Mouse (Mus musculus) kidney, embryonic 15.5 days (tissue): ENCODE data around the gene Pou4f1. TPM values are rescaled to one million over a fixed set of nuclear protein-coding genes. Genes with fewer than 3 reads are reported as not detected.
A peak's percentile ranks its signal among the peaks of the same experiment; 100 is the strongest.

Experiments used
- ATAC-seq: fragments of 200-750 bp; cut with Nextera tagmentation; replicated peaks from 2 replicates; pipeline ENCODE4 v1.8.0; 2017; ENCODE audit warnings: moderate TSS enrichment; ENCODE audit not compliant: low FRiP score
- H3K27ac ChIP-seq: fragments of 300-500 bp; sonication (generic); 2 replicates; pipeline ENCODE4 v1.5.1; 2015; ENCODE audit warnings: mild to moderate bottlenecking, inconsistent platforms
- H3K27me3 ChIP-seq: fragments of 300-500 bp; sonication (generic); 2 replicates; pipeline ENCODE4 v1.6.1; 2015; ENCODE audit warnings: inconsistent platforms
- H3K36me3 ChIP-seq: fragments of 300-500 bp; sonication (generic); 2 replicates; pipeline ENCODE4 v1.6.1; 2015; ENCODE audit warnings: inconsistent platforms
- H3K4me1 ChIP-seq: fragments of 300-500 bp; sonication (generic); 2 replicates; pipeline ENCODE4 v1.6.1; 2015; ENCODE audit warnings: inconsistent platforms
- H3K4me2 ChIP-seq: fragments of 300-500 bp; sonication (generic); 2 replicates; pipeline ENCODE4 v1.6.1; 2015; ENCODE audit warnings: moderate library complexity, mild to moderate bottlenecking, inconsistent platforms
- H3K4me3 ChIP-seq: fragments of 300-500 bp; sonication (generic); replicated peaks from 2 replicates; pipeline ENCODE4 v1.5.1; 2015; ENCODE audit warnings: mild to moderate bottlenecking, inconsistent platforms
- H3K9ac ChIP-seq: fragments of 300-500 bp; sonication (generic); 2 replicates; pipeline ENCODE4 v1.6.1; 2015; ENCODE audit warnings: mild to moderate bottlenecking, inconsistent platforms
- H3K9me3 ChIP-seq: fragments of 300-500 bp; sonication (generic); replicated peaks from 2 replicates; pipeline ENCODE4 v1.6.1; 2016; ENCODE audit warnings: inconsistent platforms
- WGBS: fragments of 180-500 bp; shearing (Covaris S2); methylation state at CpG from one replicate; pipeline ENCODE4 v1.1.7; 2015; ENCODE audit warnings: mixed read lengths; 5-methylcytosine and 5-hydroxymethylcytosine counted together
- polyA plus RNA-seq: library from polyadenylated mRNA; unstranded; fragments of >200 nt; fragmentation: Nextera tagmentation; extraction: Ambion mirVana; gene quantifications from 2 replicates; pipeline ENCODE4 v1.2.1, GENCODE M21; 2015

Gene Pou4f1
- polyA plus RNA-seq, 1 experiment from 2014 or later: 0.06 TPM

GRCm38 (mm10) chr14:104463631-104464250 is 4.1 kb downstream of the Pou4f1 start:
- no peak overlapping the region for H3K9ac ChIP-seq
- 8% methylated on average over 5 of the region's 5 CpGs for WGBS

DNA sequence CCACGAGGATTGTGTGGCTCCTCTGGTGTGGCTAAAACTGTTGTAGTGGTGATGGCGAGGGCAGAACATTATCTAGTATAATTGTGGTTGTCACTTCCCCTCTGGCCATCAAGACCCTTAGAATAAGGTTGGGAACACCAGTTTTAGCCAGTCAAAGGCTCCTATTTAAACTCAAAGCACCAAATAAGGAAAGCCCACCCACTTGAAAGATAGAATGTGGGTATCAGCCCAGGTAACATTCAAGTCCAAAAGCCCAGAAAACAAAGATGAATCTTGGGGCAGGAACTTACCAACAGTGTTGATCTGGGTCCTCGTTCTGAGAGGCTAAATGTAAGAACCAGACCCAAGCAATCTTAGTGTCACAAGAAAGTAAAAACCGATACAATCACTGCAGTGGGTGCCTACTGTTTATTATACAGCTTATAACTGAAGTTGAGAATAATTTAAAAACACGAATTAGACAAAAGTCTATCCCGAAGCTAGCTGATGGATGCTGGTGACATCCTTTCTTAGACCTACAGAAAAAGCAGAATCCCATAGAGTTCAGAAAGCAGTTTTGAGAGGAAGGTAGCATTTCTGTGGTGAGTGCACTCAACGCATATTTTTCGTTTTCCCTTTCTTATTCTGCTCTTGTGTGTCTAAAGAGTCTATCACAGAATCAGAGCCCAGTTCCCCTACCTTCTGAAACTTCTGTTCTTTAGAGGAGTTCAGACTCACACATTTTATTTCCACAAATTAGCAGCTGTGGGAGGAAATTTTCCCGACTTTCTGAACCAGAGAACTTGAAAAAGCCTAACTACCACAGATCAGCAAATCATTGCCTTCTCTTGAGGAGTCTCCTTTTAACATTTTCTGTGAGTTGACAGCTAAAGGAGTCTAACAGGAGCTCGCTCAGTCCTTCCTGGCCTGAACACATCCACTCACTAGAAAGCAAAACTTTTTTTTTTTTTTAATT is 6.2 kb downstream of the Pou4f1 start:
- Histone ChIP-seq H3K9ac (no peak overlapping the region), H3K9me3 (no peaks in the 10 kb centered on the region), H3K36me3 (no peaks in the 10 kb centered on the region), H3K4me3 (no peak overlapping the region), H3K4me2 (no peak overlapping the region), H3K27ac (no peak overlapping the region), H3K27me3 (peaks cover 92% of the 10 kb centered on the region), H3K4me1 (peaks cover 18% of the 10 kb centered on the region)
- WGBS: 2% methylated on average over 10 of the region's 10 CpGs
- no peak for ATAC-seq

More at GRCm38 (mm10) chr14:104463631-104464250, 4.1 kb downstream of the Pou4f1 start:
- Histone ChIP-seq H3K27ac (no peak overlapping the region), H3K27me3 (peaks cover 94% of the 10 kb centered on the region), H3K4me3 (no peak overlapping the region), H3K9me3 (no peaks in the 10 kb centered on the region), H3K4me2 (no peak overlapping the region), H3K36me3 (no peaks in the 10 kb centered on the region), H3K4me1 (peaks cover 34% of the 10 kb centered on the region)
- ATAC-seq: no peak

DNA sequence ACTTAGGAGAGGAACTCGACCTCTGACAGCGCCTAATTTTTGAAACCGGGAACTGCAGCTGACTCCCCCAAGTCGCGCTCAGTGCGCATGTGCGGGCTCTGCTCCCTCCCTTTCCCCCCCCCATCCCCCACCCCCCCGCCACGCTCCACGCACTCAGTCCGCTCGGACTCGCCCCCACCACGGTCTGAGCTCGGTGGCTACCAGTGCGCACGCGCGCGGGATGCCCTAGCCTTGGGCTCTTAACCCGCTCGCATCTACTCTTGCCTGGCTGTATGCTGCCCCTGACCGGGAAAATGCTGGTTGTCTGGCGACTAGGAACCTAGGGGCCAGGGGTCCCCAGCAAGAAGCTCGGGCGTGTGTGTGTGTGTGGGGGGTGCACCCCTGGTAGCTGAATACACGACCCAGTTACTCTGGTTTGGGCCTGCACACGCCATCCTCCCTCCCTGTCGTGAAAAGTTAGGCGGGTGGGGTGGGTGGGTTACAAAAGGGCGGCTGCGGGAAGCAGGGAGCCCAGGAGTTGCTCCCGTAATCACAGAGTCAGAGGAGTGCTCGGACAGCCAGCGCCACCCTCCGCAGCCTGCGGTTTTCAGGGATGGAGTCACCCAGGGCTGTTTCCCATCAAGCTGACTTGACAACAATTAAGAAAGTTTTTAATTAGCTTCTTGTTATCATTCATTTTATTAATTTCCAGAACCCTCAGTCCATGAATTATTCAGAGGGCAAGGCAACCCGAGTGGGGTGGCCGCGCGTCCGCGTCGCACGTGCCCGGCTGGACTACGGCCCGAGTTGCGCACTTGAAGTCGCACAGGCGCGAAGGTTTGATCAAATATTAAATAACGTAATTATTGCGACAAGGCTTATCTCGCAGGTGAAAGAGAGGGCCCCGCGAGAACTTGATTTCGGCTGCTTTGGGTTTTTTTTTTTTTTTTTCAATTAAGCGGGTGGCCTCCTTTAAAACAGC is 7.2 kb downstream of the Pou4f1 start:
- H3K27me3 ChIP-seq: peaks cover 85% of the 10 kb centered on the region
- no peaks in the 10 kb centered on the region for H3K9me3 ChIP-seq
- H3K4me3 ChIP-seq: peak overlapping the region; percentile 27
- no peak overlapping the region for H3K27ac ChIP-seq
- no peak overlapping the region for H3K9ac ChIP-seq
- H3K4me2 ChIP-seq: peak overlapping the region; percentile 48
- 1% methylated on average over 58 of the region's 59 CpGs for WGBS
- peaks cover 12% of the 10 kb centered on the region for H3K4me1 ChIP-seq
- peak; percentile 90 for ATAC-seq
- no peaks in the 10 kb centered on the region for H3K36me3 ChIP-seq

- no peak for ATAC-seq
- WGBS: 1% methylated on average over 25 of the region's 25 CpGs
- Histone ChIP-seq H3K9ac (no peak overlapping the region), H3K4me1 (peaks cover 9% of the 10 kb centered on the region), H3K27me3 (peaks cover 83% of the 10 kb centered on the region), H3K36me3 (no peaks in the 10 kb centered on the region), H3K4me2 (no peak overlapping the region), H3K4me3 (no peak overlapping the region), H3K9me3 (no peaks in the 10 kb centered on the region), H3K27ac (no peak overlapping the region)
Observed at GRCm38 (mm10) chr14:104459513-104460111, 8.2 kb downstream of the Pou4f1 start.

- no peaks in the 10 kb centered on the region for H3K9me3 ChIP-seq
Observed at GRCm38 (mm10) chr14:104458728-104459512, 8.9 kb downstream of the Pou4f1 start.

DNA sequence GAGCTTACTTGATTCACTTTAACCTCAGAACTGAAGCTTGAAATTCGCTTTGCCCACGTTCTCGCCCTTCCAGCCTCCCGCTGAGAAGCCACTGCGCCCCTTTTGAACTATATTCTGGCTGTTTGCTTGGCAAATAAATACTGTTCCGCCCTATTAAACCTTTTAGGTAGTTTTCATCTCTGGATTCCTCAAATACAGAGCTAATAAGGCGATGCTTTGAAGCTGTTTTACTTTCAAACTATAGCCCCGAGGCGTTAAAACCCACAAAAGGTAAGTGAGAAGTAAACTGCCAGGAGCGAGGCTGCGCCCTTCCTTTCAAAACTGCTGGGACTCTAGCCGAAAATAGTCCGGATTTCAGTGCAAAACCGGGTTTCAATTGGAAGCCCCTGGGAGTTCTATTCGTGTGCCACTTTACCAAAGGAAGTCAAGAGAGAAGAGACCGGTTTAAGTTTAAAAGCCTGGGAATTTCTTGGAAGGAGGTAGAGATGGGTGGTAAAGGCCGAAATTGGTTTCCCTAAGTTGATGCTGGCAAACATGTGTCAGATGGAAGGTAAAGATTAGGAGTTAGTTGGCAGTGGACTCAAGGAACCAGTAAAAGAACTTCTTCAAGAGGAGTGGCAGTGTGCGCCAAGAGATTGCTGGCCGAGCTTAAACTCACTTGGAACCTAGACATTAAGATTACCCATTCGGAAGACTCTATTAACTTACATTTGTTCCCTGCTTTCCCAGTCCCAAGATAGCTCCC is 9.7 kb downstream of the Pou4f1 start:
- H3K4me3 ChIP-seq: no peak overlapping the region
- H3K36me3 ChIP-seq: no peaks in the 10 kb centered on the region
- ATAC-seq: no peak
- no peak overlapping the region for H3K9ac ChIP-seq
- no peak overlapping the region for H3K4me2 ChIP-seq
- no peak overlapping the region for H3K27ac ChIP-seq
- WGBS: 1% methylated on average over 20 of the region's 20 CpGs
- H3K27me3 ChIP-seq: peaks cover 78% of the 10 kb centered on the region
- no peaks in the 10 kb centered on the region for H3K9me3 ChIP-seq
- H3K4me1 ChIP-seq: peaks cover 9% of the 10 kb centered on the region

More at GRCm38 (mm10) chr14:104458728-104459512, 8.9 kb downstream of the Pou4f1 start:
- Histone ChIP-seq H3K4me3 (no peak overlapping the region), H3K4me1 (peaks cover 9% of the 10 kb centered on the region), H3K4me2 (no peak overlapping the region), H3K27ac (no peak overlapping the region), H3K36me3 (no peaks in the 10 kb centered on the region), H3K27me3 (peaks cover 83% of the 10 kb centered on the region), H3K9ac (no peak overlapping the region)
- no peak for ATAC-seq
- WGBS: under 1% methylated on average over 19 of the region's 19 CpGs

DNA sequence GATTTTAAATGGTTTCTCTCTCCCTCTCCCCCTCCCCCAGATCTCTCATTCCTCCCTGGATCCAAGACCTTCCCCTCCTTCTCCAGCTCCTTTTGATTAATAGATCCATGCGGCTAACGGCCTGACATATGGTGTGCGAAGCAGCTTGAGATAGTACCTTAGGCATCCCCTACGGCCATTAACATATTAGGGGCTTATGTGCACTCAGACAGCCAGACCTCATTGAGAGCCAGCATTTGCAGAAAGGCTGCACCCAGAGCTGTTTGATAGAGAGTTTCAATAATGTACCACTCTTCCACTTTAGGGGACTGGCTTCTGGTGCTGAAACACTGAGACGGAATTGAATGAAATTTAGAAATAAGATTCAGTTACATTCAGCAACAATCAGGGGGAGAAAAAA is 10.8 kb downstream of the Pou4f1 start:
- H3K4me1 ChIP-seq: peaks cover 9% of the 10 kb centered on the region
- no peak for ATAC-seq
- no peaks in the 10 kb centered on the region for H3K9me3 ChIP-seq
- H3K36me3 ChIP-seq: no peaks in the 10 kb centered on the region
- H3K27ac ChIP-seq: no peak overlapping the region
- H3K4me2 ChIP-seq: no peak overlapping the region
- 1% methylated on average over 5 of the region's 5 CpGs for WGBS
- H3K9ac ChIP-seq: no peak overlapping the region
- peaks cover 80% of the 10 kb centered on the region for H3K27me3 ChIP-seq
- no peak overlapping the region for H3K4me3 ChIP-seq

- H3K36me3 ChIP-seq: no peaks in the 10 kb centered on the region
- peaks cover 58% of the 10 kb centered on the region for H3K27me3 ChIP-seq
- no peak overlapping the region for H3K4me2 ChIP-seq
- H3K4me1 ChIP-seq: no peaks in the 10 kb centered on the region
- ATAC-seq: no peak
- H3K9me3 ChIP-seq: no peaks in the 10 kb centered on the region
- no peak overlapping the region for H3K9ac ChIP-seq
- no peak overlapping the region for H3K4me3 ChIP-seq
- no peak overlapping the region for H3K27ac ChIP-seq
- WGBS: 14% methylated on average over 4 of the region's 4 CpGs
Observed at GRCm38 (mm10) chr14:104453824-104454223, 14.0 kb downstream of the Pou4f1 start.

- H3K27ac ChIP-seq: no peak overlapping the region
- H3K4me1 ChIP-seq: no peaks in the 10 kb centered on the region
- ATAC-seq: no peak
Observed at GRCm38 (mm10) chr14:104434293-104434692, 33.5 kb downstream of the Pou4f1 start.

GRCm38 (mm10) chr14:104430819-104431218 is 37.0 kb downstream of the Pou4f1 start:
- Histone ChIP-seq H3K36me3 (no peaks in the 10 kb centered on the region), H3K9ac (no peak overlapping the region), H3K4me2 (no peak overlapping the region), H3K9me3 (no peaks in the 10 kb centered on the region), H3K4me1 (no peaks in the 10 kb centered on the region), H3K27me3 (no peaks in the 10 kb centered on the region), H3K27ac (no peak overlapping the region), H3K4me3 (no peak overlapping the region)
- WGBS: 74% methylated on average over 4 of the region's 4 CpGs
- ATAC-seq: no peak

More at GRCm38 (mm10) chr14:104434293-104434692, 33.5 kb downstream of the Pou4f1 start:
- Histone ChIP-seq H3K9me3 (no peaks in the 10 kb centered on the region), H3K4me3 (no peak overlapping the region), H3K27me3 (no peaks in the 10 kb centered on the region), H3K9ac (no peak overlapping the region), H3K4me2 (no peak overlapping the region), H3K36me3 (no peaks in the 10 kb centered on the region)
- WGBS: 46% methylated on average over 2 of the region's 2 CpGs
